Mouse (Mus musculus) G1E (cell line): ENCODE results near the gene Gm11939.

Experiments
- CTCF ChIP-seq: IDR thresholded peaks from 2 replicates; pipeline ENCODE4 v1.5.1; 2012; ENCODE audit warnings: low read depth, low read length, inconsistent platforms, mixed read lengths
- GATA1 ChIP-seq: IDR thresholded peaks from 2 replicates; pipeline ENCODE4 v1.6.1; 2012; ENCODE audit warnings: borderline replicate concordance, low read length, inconsistent platforms, mixed read lengths
- POLR2AphosphoS5 ChIP-seq: IDR thresholded peaks from 2 replicates; pipeline ENCODE4 v1.6.1; 2012; ENCODE audit warnings: low read depth, low read length, inconsistent platforms; ENCODE audit not compliant: insufficient replicate concordance
- TAL1 ChIP-seq: conservative IDR thresholded peaks from 2 replicates; pipeline ENCODE4 v1.6.1; 2012; ENCODE audit warnings: low read depth, low read length, inconsistent platforms, mixed read lengths

GRCm38 (mm10) chr11:99514098-99514497 lies 45.2 kb downstream of the Gm11939 start:
- no peak for TF ChIP-seq CTCF
- TF ChIP-seq GATA1: no peak
- TF ChIP-seq POLR2AphosphoS5: no peak
- TF ChIP-seq TAL1: no peak
